Mouse (Mus musculus) embryo, embryonic 10.5 days (tissue): Measurements from ENCODE around the gene Ezr.

Experiments used
- DNase-seq: peaks from one replicate; pipeline ENCODE4 v3.0.0-alpha.2; 2015; ENCODE audit warnings: low spot score

Ezr gene

GRCm38 (mm10) chr17:6789581-6790118 lies 7.1 kb upstream of the Ezr start:
- DNase-seq = no peak

DNA sequence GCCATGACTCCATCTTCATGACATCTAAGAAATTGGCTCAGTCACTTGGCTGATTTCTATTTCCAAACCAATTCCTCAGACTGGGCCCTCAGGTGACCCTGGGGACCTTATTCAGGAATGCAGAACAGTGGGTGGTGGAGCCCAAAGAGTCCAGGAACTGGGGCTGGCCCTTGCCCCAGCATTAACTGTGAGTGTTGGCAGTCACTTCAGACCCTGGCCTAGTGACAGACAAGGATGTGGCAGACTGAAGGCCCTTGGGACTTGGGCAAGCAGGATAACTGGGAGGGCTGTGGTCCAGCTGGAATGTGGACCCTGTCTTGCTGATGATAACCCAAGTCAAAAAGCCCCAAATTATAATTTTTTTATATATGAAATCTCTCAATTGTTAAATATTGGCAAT lies 6.5 kb upstream of the Ezr start:
- DNase-seq = no peak

DNA sequence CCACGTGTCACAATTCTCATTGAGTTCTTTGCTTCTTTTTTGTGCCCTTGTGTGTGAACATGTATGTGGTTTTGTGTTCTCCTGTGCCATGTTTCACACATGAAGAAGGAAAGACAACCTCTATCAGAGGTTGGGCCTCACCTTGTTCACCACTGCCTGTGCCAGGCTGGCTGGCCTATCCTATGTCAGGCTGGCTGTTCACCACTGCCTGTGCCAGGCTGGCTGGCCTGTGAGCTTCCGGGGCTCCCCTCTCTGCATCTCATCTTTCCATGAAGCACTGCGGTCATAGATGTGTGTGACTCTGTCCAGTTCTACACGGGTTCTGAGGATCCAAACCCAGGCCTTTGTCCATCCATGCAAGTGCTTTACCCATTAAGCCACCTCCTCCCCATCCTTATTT lies 4.7 kb upstream of the Ezr start:
- DNase-seq = no peak

GRCm38 (mm10) chr17:6783756-6784357 lies 1.3 kb upstream of the Ezr start:
- peak; percentile 10 for DNase-seq

- DNase-seq = peak; percentile 69
Observed at GRCm38 (mm10) chr17:6783006-6783661, 550 bp upstream of the Ezr start.

GRCm38 (mm10) chr17:6782033-6782526 lies 504 bp downstream of the Ezr start:
- peak; percentile 65 for DNase-seq

GRCm38 (mm10) chr17:6781273-6781672 lies 1.3 kb downstream of the Ezr start:
- no peak for DNase-seq

- DNase-seq = no peak
Observed at GRCm38 (mm10) chr17:6780521-6781115, 2.0 kb downstream of the Ezr start.

DNA sequence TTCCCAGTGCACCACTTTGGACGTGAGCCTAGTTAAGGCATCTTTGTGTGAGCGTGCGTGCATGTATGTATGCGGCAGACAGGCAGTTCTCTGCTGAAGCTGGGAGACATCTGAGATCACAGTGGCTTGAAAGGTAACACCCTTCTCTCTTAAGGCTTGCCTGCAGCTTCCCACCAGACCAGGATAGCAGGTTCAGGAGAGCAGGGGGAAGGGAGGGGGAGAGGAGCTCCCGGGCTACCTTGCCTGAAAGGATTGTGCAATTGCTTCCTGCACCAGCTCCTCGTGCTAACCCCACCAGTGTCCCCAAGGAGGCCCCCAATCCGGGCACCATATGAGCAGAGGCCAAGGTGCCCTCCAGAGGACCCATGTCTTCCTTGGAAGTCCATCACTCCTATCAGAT lies 3.0 kb downstream of the Ezr start:
- DNase-seq = no peak

- peak; percentile 80 for DNase-seq
Observed at GRCm38 (mm10) chr17:6778771-6779509, 3.6 kb downstream of the Ezr start.

GRCm38 (mm10) chr17:6778332-6778683 lies 4.3 kb downstream of the Ezr start:
- DNase-seq = peak; percentile 82

DNA sequence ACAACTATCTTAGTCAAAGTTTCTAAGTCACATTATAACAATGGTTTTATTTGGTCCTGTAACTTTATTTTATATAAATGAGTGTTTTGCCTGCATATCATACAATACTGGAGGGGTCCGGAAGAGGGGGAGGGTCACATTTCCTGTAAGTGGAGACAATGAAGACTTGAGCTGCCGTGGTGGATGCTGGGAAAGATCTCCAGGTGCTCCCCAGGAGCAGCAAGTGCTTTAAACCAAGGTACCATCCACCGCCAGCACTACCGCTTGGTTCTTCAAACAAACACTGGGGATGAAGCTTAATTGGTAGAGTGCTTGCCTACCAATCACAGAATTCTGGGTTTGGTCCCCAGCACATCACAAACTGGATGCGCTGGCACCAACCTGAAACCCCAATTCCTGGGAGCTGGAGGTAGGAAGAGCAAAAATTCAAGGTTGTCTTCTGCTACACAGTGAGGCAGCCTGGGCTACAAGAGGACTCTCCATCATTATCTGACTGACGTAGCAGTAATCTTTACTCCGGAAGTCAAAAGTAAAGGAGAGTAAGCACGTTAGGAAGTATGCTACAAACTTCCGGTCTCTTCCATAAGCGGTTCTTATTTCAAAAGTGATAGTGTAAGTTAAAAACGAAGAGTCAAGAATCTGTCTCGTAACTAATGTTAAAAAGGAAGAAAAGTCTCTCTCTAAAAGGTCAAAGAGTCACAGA lies 4.8 kb downstream of the Ezr start:
- no peak for DNase-seq

DNA sequence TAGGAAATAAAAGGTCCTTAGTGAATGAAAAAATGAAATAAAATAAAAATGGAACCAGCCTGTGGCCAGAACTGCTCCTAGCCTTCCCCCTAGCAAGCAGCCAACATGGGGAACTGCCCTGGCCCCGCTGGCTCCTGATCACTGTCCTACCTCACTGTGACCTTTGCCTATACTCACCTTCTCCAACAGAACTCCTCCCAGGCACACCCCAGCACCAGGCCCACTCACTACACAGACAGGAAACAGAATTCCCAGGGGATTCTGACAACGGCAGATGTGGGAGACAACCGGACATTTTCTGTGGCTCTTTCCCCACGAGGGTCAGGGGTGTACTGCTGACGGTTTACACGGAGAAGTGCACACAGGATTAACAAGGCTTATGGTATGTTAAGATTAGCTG lies 5.5 kb downstream of the Ezr start:
- no peak for DNase-seq

GRCm38 (mm10) chr17:6776576-6776975 lies 6.0 kb downstream of the Ezr start:
- peak; percentile 1 for DNase-seq

DNA sequence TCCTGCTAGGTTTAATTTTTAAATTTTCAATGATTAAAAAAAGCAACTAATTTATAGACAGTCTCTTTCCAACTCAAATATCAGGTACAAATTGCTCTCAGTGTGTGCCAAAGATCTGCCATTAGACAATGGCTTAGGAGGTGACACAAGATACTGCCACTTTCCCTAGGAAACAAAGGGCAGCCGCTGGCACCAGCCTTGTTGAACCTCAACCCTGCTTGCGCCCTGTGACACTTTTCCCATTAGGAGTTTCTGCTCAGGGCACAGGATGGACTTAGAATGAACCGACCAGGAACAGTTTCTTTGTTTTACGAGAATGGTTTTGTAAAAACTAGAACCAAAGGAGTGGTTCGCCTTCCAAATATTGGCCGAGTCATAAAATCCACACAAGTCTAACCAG lies 6.5 kb downstream of the Ezr start:
- DNase-seq = peak; percentile 14

DNA sequence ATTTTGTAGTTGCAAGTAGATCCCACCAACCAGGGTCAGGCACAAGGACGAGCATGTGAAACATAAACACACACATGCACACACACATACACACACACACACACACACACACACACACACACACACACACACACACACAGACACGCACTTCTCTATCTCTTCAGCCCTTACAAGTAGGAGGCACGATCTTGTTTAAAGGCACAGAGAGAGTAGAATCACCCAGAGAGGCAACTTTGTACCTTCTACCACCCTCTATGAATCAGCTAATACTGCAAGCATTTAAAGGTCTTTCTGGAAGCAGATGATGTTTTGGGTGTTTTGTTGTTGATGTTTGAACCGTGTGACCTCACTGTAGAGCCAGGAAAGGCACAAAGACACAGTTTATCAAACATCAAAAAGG lies 6.9 kb downstream of the Ezr start:
- no peak for DNase-seq

DNA sequence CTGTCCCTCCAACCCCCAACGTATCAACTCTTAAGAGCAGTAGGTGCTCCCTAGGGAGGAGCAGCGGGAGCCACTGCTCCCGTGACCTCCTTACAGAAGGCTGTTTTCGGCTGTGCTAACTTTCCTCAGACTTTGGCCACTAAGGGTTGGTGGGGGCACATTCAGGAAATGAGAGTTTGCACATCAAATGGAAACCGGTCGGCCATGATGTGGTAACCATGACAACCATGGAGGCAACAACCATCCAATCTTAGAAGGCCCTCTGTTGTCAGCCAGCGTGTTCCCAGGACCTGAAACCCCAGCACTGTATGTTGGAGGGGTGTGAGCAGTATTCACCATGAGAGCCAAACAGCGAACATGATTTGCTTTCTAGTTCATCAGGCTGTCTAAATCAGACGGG lies 7.4 kb downstream of the Ezr start:
- DNase-seq = peak; percentile 44

- no peak for DNase-seq
Observed at GRCm38 (mm10) chr17:6773249-6773966, 9.2 kb downstream of the Ezr start.

DNA sequence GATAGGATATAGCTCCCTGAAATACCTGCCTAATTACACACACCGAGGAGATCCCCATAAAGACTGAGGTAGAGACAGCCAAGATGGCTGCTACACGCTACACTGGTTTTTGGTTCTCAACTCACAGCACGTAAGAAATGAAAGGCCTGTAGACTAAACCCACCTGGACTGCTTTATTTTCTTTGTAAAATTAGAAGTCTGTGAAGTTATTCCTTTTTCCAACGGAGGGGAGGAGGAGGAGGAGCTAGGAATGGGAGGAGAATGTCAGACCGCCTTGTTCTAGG lies 10.2 kb downstream of the Ezr start:
- no peak for DNase-seq

DNA sequence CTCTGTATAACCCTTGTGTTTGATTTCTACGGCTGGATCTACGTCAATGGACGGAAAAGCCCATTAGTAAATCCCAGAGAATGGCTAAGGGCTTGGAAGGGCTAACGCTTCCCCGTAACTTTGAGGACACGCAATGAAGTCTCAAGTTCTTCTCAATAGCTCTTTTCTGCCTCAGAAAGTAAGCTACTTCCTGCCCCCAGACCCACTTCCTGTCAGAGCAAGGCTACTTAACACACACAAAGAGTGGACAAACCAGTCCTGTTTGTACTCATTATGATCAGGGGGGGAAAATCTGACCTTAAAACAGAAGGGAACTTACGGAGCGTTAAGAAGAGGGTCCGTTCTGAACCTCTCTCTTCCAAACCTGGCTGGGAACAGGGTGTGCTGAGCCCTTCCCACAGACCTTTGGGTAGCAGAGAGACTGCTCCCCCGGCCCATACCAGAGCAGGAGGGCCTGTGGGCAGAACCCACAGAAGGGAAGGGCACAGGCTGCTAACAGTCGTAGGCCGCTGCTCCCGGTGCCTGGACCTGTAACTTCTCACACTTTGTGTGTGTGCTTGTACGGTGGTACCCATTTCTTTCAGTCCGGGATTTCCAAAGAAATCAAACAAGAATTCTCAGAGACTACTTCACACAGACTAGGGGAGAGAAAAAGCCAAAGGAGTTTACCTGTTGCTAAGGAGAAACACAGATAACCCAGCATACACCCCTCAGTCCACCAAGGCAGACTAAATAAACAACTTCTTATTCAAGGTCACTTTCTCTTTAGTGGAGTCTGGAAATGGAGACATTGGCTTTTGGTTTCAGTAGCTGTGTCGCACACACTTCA lies 10.7 kb downstream of the Ezr start:
- no peak for DNase-seq

- no peak for DNase-seq
Observed at GRCm38 (mm10) chr17:6769602-6770001, 13.0 kb downstream of the Ezr start.
